Mouse (Mus musculus) urinary bladder, postnatal 25 days (tissue): ENCODE measurements around the gene Mink1.
"Not testable (repeated sequence)": the region's sequence is repeated elsewhere in the genome, so short reads cannot be mapped to it uniquely, and the experiment has no call there.

Experiments
- DNase-seq: peaks from one replicate; pipeline ENCODE4 v3.0.0; 2022; ENCODE audit warnings: low spot score

Mink1 gene

DNA sequence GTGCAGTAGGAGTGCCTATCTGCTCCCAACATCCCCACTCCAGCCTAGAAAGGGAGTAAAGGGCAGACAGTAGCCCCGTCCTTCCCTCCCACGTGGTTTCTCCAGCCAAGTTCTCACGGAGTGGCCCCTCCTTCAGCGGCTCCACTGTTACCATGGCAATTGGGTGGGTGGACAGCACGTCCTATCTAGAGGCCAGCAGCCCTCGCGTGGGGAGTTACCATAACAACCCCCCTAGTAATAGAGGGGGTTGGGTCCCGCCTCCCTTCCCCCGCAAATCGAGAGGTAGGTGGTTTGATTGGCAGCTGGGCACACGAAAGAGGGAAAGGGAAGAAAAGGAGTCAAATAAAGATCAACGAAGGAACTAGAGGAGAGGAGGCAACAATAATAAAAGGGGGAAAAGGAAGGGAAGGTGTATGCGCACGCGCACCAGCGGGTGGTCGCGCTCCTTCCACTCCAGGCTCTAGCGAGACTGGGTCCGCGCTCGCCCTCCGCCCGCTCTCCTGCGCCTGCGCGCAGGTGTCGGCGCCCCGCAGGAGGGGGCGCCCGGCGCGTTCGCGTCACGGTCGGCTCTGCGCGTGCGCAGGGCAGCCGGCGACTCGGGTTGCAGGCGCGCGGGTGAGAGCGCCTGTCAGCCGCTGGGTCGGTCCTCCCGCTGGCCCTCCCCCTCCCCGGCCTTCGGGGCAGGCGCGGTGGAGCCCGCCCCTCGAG, at the start of gene Mink1:
Gene Mink1 (plus strand): TSS at position 595 of the 708 bp plus-strand sequence.
- DNase-seq = peak; percentile 85

DNA sequence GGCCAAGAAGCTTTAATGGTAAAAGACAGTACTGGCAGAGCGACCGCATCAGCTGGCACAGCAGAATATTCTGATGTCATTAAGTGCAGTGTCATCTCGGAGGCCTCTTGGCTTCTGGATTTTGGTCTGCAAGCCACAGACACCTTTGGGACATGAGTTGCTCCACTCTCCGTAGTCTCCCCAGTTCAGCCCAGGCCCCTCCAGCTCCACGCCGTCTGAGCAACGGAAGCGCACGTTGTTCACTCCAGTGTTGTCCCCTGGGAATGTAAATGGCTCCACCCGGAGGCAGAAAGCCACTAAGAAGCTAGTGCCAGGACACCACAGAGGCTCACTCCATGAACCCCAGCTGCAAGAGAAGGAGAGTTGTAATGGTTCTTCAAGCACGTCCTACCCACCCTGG, 49.2 kb upstream of the Mink1 start:
- DNase-seq = no peak

- no peak for DNase-seq
Measured at GRCm38 (mm10) chr11:70514288-70514687, 48.4 kb upstream of the Mink1 start, which contains the start of gene Vmo1. Vmo1 (minus strand) TSS chr11:70514616.

GRCm38 (mm10) chr11:70516352-70516751, 46.3 kb upstream of the Mink1 start:
- no peak for DNase-seq

- DNase-seq = no peak
Measured at GRCm38 (mm10) chr11:70518436-70518835, 44.2 kb upstream of the Mink1 start.

DNA sequence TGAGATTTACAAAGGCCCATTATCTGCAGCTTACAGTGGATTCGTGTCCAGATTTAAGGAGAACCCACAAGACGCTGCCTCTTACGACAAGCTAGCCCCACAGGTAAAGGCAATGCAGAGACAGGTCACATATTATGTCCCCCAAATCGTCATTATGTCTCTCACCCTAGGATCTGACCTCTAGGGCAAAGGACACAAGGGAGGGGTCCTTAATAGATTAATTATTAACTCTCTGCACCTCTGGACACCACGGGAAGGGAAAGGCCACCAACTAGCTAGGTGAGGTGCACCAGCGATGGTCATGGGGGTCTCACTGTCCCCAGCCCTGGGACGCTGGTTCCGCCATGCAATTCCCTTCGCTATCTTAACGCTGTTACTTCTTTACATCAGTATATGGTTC, 43.8 kb upstream of the Mink1 start, which contains the start of gene Gltpd2:
Gene Gltpd2 (plus strand): TSS at position 274 of the 400 bp plus-strand sequence.
- no peak for DNase-seq

DNA sequence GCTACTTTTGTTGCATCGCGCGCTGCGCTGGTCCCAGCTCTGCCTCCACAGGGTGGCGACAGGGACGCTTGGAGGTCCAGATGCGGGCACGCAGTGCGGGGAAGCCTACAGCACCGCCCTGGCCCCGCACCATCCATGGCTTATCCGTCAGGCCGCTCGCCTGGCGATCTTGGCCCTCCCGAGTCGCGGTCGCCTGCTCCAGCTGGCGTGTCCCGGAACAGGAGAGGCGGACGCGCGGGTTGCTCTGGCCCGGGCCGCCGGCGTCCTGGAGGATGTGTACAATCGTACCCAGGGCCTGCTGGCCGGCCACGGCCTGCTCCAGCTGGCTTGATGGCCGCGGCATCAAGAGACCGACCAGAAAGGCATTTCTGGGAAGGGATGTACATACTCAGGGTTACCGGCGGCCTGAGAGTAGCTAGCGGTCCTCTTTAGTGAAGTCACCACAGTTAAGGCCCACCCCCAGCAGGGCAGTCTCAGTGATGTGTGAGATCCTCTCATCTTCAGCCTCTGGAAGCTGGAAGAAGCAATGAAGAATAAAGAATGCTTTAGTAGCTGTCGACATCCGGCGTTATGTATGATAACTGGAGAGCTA, 42.4 kb upstream of the Mink1 start:
- peak; percentile 16 for DNase-seq

GRCm38 (mm10) chr11:70523306-70523989, 39.2 kb upstream of the Mink1 start:
- not testable (repeated sequence) for DNase-seq

- DNase-seq = no peak
Measured at GRCm38 (mm10) chr11:70524782-70525181, 37.9 kb upstream of the Mink1 start.

DNA sequence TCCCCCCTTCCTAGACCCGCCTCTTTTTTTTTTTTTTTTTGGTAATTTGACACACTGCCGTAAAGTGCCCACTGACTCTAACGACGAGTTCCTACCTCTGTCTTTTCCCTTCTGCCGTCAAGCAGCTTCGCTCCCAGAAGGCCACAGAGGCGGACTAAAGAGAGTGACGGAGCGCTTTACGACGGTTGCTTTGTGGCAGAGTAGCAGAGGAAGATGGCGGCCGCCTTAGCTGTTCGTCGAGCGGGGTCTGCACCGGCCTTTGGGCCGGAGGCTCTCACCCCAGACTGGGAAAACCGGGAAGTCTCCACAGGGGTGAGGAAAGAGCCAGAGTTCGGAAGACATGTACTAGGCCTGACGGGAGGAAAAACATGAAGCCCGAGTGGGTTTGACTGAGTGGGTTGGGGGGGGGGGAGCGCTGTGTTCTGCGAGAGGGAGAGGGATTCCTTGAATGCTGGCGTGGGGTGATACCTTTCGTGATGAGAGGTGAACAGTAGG, 37.5 kb upstream of the Mink1 start, which contains the start of gene Psmb6:
Gene Psmb6 (plus strand): TSS at position 184 of the 495 bp plus-strand sequence.
- DNase-seq = peak; percentile 77

- no peak for DNase-seq
Measured at GRCm38 (mm10) chr11:70525726-70526125, 37.0 kb upstream of the Mink1 start.

DNA sequence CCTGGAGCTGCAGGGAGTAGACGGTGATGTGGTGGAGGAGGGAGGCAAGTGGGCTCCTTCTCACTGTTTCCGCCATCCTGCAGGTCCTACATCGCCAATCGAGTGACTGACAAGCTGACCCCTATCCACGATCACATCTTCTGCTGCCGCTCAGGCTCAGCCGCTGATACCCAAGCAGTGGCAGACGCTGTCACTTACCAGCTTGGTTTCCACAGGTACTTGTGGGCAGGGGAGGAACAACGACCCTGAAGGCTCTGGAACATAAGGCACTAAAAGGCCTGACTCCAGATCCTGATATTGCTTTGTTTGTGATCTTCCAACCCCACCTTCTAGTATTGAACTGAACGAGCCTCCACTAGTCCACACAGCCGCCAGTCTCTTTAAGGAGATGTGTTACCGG, 36.5 kb upstream of the Mink1 start:
- no peak for DNase-seq

- no peak for DNase-seq
Measured at GRCm38 (mm10) chr11:70528610-70529009, 34.1 kb upstream of the Mink1 start.

DNA sequence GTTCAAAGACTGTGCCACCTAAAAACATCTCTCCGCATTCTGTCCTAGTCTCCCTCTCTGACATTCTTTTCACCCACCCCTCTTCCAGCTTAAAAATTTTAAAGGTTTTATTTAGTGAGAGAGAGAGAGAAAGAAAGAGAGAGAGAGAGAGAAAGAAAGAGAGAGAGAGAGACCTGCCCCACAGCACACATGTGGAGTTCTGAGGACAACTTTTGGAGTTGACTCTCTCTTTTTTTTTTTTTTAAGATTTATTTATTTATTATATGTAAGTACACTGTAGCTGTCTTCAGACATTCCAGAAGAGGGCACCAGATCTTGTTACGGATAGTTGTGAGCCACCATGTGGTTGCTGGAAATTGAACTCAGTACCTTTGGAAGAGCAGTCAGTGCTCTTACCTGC, 31.6 kb upstream of the Mink1 start:
- DNase-seq = not testable (repeated sequence)

DNA sequence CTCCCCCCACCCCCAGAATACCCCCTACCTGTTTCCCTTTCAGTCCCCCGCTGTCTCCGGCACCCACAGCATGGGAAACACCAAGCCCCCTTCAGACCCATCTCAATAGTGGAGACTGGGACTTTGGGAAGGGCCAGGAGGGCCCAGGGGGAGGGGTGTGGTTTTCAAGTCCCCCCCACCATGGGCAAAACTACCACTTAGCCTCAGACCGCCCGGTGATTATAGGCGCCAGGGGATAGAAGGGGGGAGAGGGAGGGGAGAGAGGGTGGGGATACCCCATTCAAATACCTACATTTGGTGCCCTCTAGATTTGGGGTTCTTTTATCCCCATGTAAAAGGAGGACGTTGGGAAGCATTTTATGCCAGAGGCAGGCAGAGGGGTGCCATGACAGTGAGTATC, 29.8 kb upstream of the Mink1 start, which contains the start of gene Gm40193:
Gene Gm40193 (minus strand): TSS at position 101 of the 400 bp plus-strand sequence.
- no peak for DNase-seq

- no peak for DNase-seq
Measured at GRCm38 (mm10) chr11:70539423-70539822, 23.3 kb upstream of the Mink1 start.

GRCm38 (mm10) chr11:70539877-70540587, 22.6 kb upstream of the Mink1 start, which contains the start of gene Pld2:
Pld2 (plus strand) TSS chr11:70540064.
- peak; percentile 78 for DNase-seq

GRCm38 (mm10) chr11:70540928-70541327, 21.8 kb upstream of the Mink1 start:
- no peak for DNase-seq

- no peak for DNase-seq
Measured at GRCm38 (mm10) chr11:70541415-70541814, 21.3 kb upstream of the Mink1 start.

GRCm38 (mm10) chr11:70544496-70544895, 18.2 kb upstream of the Mink1 start:
- DNase-seq = no peak

- DNase-seq = no peak
Measured at GRCm38 (mm10) chr11:70551526-70551925, 11.2 kb upstream of the Mink1 start.

DNA sequence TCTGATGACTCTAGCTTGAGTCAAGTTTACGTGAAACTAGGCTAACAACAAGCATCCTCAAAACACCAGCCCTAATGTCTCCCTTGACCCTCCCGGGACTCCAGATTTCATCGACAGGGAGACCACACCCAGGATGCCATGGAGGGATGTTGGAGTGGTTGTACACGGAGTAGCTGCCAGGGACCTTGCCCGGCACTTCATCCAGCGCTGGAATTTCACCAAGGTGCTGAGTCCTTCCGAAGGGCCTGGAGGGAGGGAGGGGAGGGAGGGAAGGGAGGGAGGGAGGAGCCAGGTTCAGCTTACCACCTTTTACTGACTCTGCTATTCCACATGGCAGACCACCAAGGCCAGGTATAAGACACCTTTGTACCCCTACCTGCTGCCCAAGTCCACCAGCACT, 8.7 kb upstream of the Mink1 start:
- DNase-seq = no peak
